ENCODE assay signal across 8 mouse cellular contexts in genomic region chr10:81379183-81379553, GRCm38 (mm10). TPM values are rescaled to one million over a fixed set of nuclear protein-coding genes. Genes with fewer than 3 reads are reported as not detected.
DNase-seq lines count a peak whose midpoint lies in the region; ATAC-seq and TF ChIP-seq lines count a peak whose summit lies in the region.

No protein-coding gene starts in this region.

- no peaks in the 10 kb centered on the region for H3K9me3 ChIP-seq in embryonic facial prominence, embryonic 14.5 days (ENCODE audit: control insufficient read depth, low read length)
- H3K9me3 ChIP-seq in intestine, embryonic 16.5 days (ENCODE audit: control insufficient read depth, low read length), result no peaks in the 10 kb centered on the region
- no peaks in the 10 kb centered on the region for H3K9me3 ChIP-seq in neural tube, embryonic 13.5 days

- peak overlapping the region; percentile 60 for H3K4me2 ChIP-seq in embryonic facial prominence, embryonic 14.5 days (ENCODE audit: low read depth, low read length)
- H3K4me2 ChIP-seq in intestine, embryonic 16.5 days (ENCODE audit: low read depth, low read length), result peak overlapping the region; percentile 74
- H3K4me2 ChIP-seq in neural tube, embryonic 13.5 days, result peak overlapping the region; percentile 59

- no peak overlapping the region for H3K27ac ChIP-seq in left cerebral cortex, adult 2 months
- H3K27ac ChIP-seq in embryonic facial prominence, embryonic 14.5 days (replicated peaks; ENCODE audit: low read depth, low read length), result peak overlapping the region; percentile 71
- H3K27ac ChIP-seq in intestine, embryonic 16.5 days (ENCODE audit: low read length), result peak overlapping the region; percentile 62
- H3K27ac ChIP-seq in neural tube, embryonic 13.5 days (replicated peaks), result peak overlapping the region; percentile 66

- DNase-seq in left cerebral cortex, adult 2 months (ENCODE audit: extremely low spot score in 1 of 2, low spot score in 2 of 2), result no peak
- DNase-seq in left cerebral cortex, adult 8-10 months (ENCODE audit: low spot score in 2 of 2), result no peak
- no peak for DNase-seq in embryonic facial prominence, embryonic 14.5 days (ENCODE audit: low spot score)
- DNase-seq in embryo, embryonic 11 days, result no peak
- DNase-seq in cerebellum, adult 11 months, result no peak

- no peak for ATAC-seq in embryonic facial prominence, embryonic 14.5 days (ENCODE audit: low read depth)
- ATAC-seq in intestine, embryonic 16.5 days, result no peak
- ATAC-seq in neural tube, embryonic 13.5 days (ENCODE audit: low read depth), result peak; percentile 1
- ATAC-seq in activated CD4-positive, CD25-positive, alpha-beta regulatory T cell, adult 4 months, result no peak

- H3K4me3 ChIP-seq in left cerebral cortex, adult 2 months, result peak overlapping the region; percentile 50
- H3K4me3 ChIP-seq in embryonic facial prominence, embryonic 14.5 days (ENCODE audit: low read depth, low read length), result peak overlapping the region; percentile 88
- peak overlapping the region; percentile 83 for H3K4me3 ChIP-seq in intestine, embryonic 16.5 days (ENCODE audit: low read length)
- peak overlapping the region; percentile 71 for H3K4me3 ChIP-seq in neural tube, embryonic 13.5 days

- intact Hi-C loops in left cerebral cortex, adult 2 months (cut with DNase I), result no loop called here

- H3K27me3 ChIP-seq in embryonic facial prominence, embryonic 14.5 days (replicated peaks; ENCODE audit: control insufficient read depth, insufficient read depth, low read length), result no peaks in the 10 kb centered on the region
- H3K27me3 ChIP-seq in intestine, embryonic 16.5 days (replicated peaks; ENCODE audit: control insufficient read depth, insufficient read depth, low read length), result no peaks in the 10 kb centered on the region
- H3K27me3 ChIP-seq in neural tube, embryonic 13.5 days, result no peaks in the 10 kb centered on the region

- peaks cover 17% of the 10 kb centered on the region for H3K4me1 ChIP-seq in embryonic facial prominence, embryonic 14.5 days (ENCODE audit: control insufficient read depth, insufficient read depth, low read length)
- H3K4me1 ChIP-seq in intestine, embryonic 16.5 days (ENCODE audit: control insufficient read depth, insufficient read depth, low read length), result peaks cover 19% of the 10 kb centered on the region
- peaks cover 29% of the 10 kb centered on the region for H3K4me1 ChIP-seq in neural tube, embryonic 13.5 days (replicated peaks)

- H3K36me3 ChIP-seq in embryonic facial prominence, embryonic 14.5 days (ENCODE audit: control insufficient read depth, insufficient read depth, low read length), result peaks cover 13% of the 10 kb centered on the region
- H3K36me3 ChIP-seq in intestine, embryonic 16.5 days (ENCODE audit: control insufficient read depth, insufficient read depth, low read length), result peaks cover 3% of the 10 kb centered on the region; the same call in 1 of the 2 replicates
- H3K36me3 ChIP-seq in neural tube, embryonic 13.5 days, result peaks cover 10% of the 10 kb centered on the region

- 48% methylated on average over 3 of the region's 3 CpGs for WGBS in embryonic facial prominence, embryonic 14.5 days
- 60% methylated on average over 3 of the region's 3 CpGs for WGBS in intestine, embryonic 16.5 days
- 59% methylated on average over 3 of the region's 3 CpGs for WGBS in neural tube, embryonic 13.5 days

- H3K9ac ChIP-seq in embryonic facial prominence, embryonic 14.5 days (ENCODE audit: low read depth, low read length), result peak overlapping the region; percentile 60
- peak overlapping the region; percentile 65 for H3K9ac ChIP-seq in intestine, embryonic 16.5 days (ENCODE audit: low read depth, low read length)
- peak overlapping the region; percentile 57 for H3K9ac ChIP-seq in neural tube, embryonic 13.5 days

- TF ChIP-seq CTCF in left cerebral cortex, adult 2 months (IDR thresholded peaks at IDR 0.05), result no peak

RNA-seq across cellular contexts. Expression of gene Fzr1, which starts 0.9 kb away (rescaled TPM):
- total RNA-seq in left cerebral cortex, adult 2 months (2021), result 10 to 100 TPM; 69.1 to 70.6 TPM
- total RNA-seq in left cerebral cortex, adult 8-10 months (2022), result 10 to 100 TPM; 66.8 to 73.4 (median 70.6) TPM
- 69.5 and 90.1 TPM in 2 replicates for polyA plus RNA-seq in embryonic facial prominence, embryonic 14.5 days (2014; fragmentation: Nextera tagmentation; extraction: Ambion mirVana)
- polyA plus RNA-seq in intestine, embryonic 16.5 days (2015; fragmentation: Nextera tagmentation; extraction: Ambion mirVana), result 73.2 and 78.7 TPM in 2 replicates
- 105 and 112 TPM in 2 replicates for polyA plus RNA-seq in neural tube, embryonic 13.5 days (2015; fragmentation: Nextera tagmentation; extraction: Ambion mirVana)
- 10 to 100 TPM; 19.3 to 20.1 TPM for polyA plus RNA-seq in activated CD4-positive, CD25-positive, alpha-beta regulatory T cell, adult 4 months (2017; shearing (Covaris generic))

RNA-seq across cellular contexts. Expression of gene Dohh, which starts 5.1 kb away (rescaled TPM):
- total RNA-seq in left cerebral cortex, adult 2 months (2021), result 10 to 100 TPM; 87.1 to 95.1 TPM
- total RNA-seq in left cerebral cortex, adult 8-10 months (2022), result 10 to 100 TPM; 81.4 to 89.7 (median 85.5) TPM
- 61.4 and 67.1 TPM in 2 replicates for polyA plus RNA-seq in embryonic facial prominence, embryonic 14.5 days (2014; fragmentation: Nextera tagmentation; extraction: Ambion mirVana)
- 102 and 109 TPM in 2 replicates for polyA plus RNA-seq in intestine, embryonic 16.5 days (2015; fragmentation: Nextera tagmentation; extraction: Ambion mirVana)
- polyA plus RNA-seq in neural tube, embryonic 13.5 days (2015; fragmentation: Nextera tagmentation; extraction: Ambion mirVana), result 72.2 and 75.2 TPM in 2 replicates
- polyA plus RNA-seq in activated CD4-positive, CD25-positive, alpha-beta regulatory T cell, adult 4 months (2017; shearing (Covaris generic)), result 10 to 100 TPM; 12.7 to 13.7 TPM

RNA-seq across cellular contexts. Expression of gene Gm48551, which starts 5.1 kb away (rescaled TPM):
- 1 to 10 TPM; 2.0 to 3.4 TPM for total RNA-seq in left cerebral cortex, adult 2 months (2021)
- total RNA-seq in left cerebral cortex, adult 8-10 months (2022), result 1 to 10 TPM; 2.0 to 5.2 (median 4.0) TPM
- 2.4 and 2.6 TPM in 2 replicates for polyA plus RNA-seq in embryonic facial prominence, embryonic 14.5 days (2014; fragmentation: Nextera tagmentation; extraction: Ambion mirVana)
- polyA plus RNA-seq in intestine, embryonic 16.5 days (2015; fragmentation: Nextera tagmentation; extraction: Ambion mirVana), result 2.9 and 3.7 TPM in 2 replicates
- polyA plus RNA-seq in neural tube, embryonic 13.5 days (2015; fragmentation: Nextera tagmentation; extraction: Ambion mirVana), result 5.2 and 8.2 TPM in 2 replicates
- 1 to 10 TPM; 1.1 to 1.2 TPM for polyA plus RNA-seq in activated CD4-positive, CD25-positive, alpha-beta regulatory T cell, adult 4 months (2017; shearing (Covaris generic))

RNA-seq across cellular contexts. Expression of gene Gm48552, which starts 9.6 kb away (rescaled TPM):
- 1 to 10 TPM; 5.1 to 7.1 TPM for total RNA-seq in left cerebral cortex, adult 2 months (2021)
- total RNA-seq in left cerebral cortex, adult 8-10 months (2022), result 1 to 10 TPM; 2.5 to 3.3 (median 2.6) TPM
- 0.77 and 0.88 TPM in 2 replicates for polyA plus RNA-seq in embryonic facial prominence, embryonic 14.5 days (2014; fragmentation: Nextera tagmentation; extraction: Ambion mirVana)
- polyA plus RNA-seq in intestine, embryonic 16.5 days (2015; fragmentation: Nextera tagmentation; extraction: Ambion mirVana), result 0.55 and 1.8 TPM in 2 replicates
- 1.3 and 2.5 TPM in 2 replicates for polyA plus RNA-seq in neural tube, embryonic 13.5 days (2015; fragmentation: Nextera tagmentation; extraction: Ambion mirVana)
- 1 to 10 TPM in 1 of 2 experiments, not detected in 1; 1.4 TPM for polyA plus RNA-seq in activated CD4-positive, CD25-positive, alpha-beta regulatory T cell, adult 4 months (2017; shearing (Covaris generic))

RNA-seq across cellular contexts. Expression of gene 4930404N11Rik, which starts 13.6 kb away (rescaled TPM):
- 1 to 10 TPM in 1 of 2 experiments, under 1 TPM in 1; 1.00 to 1.3 TPM for total RNA-seq in left cerebral cortex, adult 2 months (2021)
- total RNA-seq in left cerebral cortex, adult 8-10 months (2022), result 1 to 10 TPM in 3 of 4 experiments, under 1 TPM in 1; 0.77 to 2.4 (median 1.2) TPM
- polyA plus RNA-seq in embryonic facial prominence, embryonic 14.5 days (2014; fragmentation: Nextera tagmentation; extraction: Ambion mirVana), result 0.31 and 0.71 TPM in 2 replicates
- polyA plus RNA-seq in intestine, embryonic 16.5 days (2015; fragmentation: Nextera tagmentation; extraction: Ambion mirVana), result 1.4 and 2.7 TPM in 2 replicates
- polyA plus RNA-seq in neural tube, embryonic 13.5 days (2015; fragmentation: Nextera tagmentation; extraction: Ambion mirVana), result 0.68 and 0.87 TPM in 2 replicates
- polyA plus RNA-seq in activated CD4-positive, CD25-positive, alpha-beta regulatory T cell, adult 4 months (2017; shearing (Covaris generic)), result 1 to 10 TPM in 1 of 2 experiments, not detected in 1; 2.1 TPM
